Mouse (Mus musculus): ENCODE data around the gene Ccdc172.

GRCm38 (mm10) chr19:58523736-58524394 is 12.1 kb downstream of the Ccdc172 start:
- TF ChIP-seq GATA1 (IDR thresholded peaks at IDR 0.05; ENCODE audit: borderline replicate concordance, low read length), result no peak
- no peak for TF ChIP-seq FLI1 (IDR thresholded peaks at IDR 0.05; ENCODE audit: low read length)
